Mouse (Mus musculus) heart, postnatal 36 days (tissue): ENCODE measurements at regions not wholly inside any gene's neighbourhood (a gene's known extent, or its start where the extent isn't known, plus 50 kb on each side); places are given as distances from the start of the nearest gene placed in this dataset.

ENCODE experiments used
- DNase-seq, 2 experiments: peaks; one replicate each; pipeline ENCODE4 v3.0.0; 2021 to 2022
- intact Hi-C: fragments of 180-260 bp; cut with DNase I; formaldehyde crosslinking; loops from one replicate; pipeline ENCODE4 v1.15.1; 2025

DNA sequence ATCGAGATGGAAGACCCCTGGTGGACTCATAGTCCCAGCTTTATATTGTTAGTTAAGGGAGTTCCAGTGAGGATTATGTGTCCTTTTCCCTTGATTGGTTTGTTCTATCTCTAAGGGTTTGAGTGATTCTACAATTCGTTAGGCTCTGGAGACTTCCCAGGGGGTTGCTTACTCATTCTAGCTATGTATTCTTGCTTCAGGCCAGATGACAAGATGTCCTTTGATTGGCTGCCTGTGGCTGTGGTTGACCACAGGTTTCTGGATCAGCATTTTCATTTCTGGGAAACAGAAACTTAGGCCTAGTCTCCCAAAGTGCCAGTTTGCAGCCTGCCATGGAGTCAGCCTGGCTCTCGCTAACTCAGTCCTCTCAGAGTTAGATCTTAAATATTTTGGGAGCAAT lies 119.3 kb upstream of the H2al1n start:
- intact Hi-C loops, result no loop called here
- no peak for DNase-seq

DNA sequence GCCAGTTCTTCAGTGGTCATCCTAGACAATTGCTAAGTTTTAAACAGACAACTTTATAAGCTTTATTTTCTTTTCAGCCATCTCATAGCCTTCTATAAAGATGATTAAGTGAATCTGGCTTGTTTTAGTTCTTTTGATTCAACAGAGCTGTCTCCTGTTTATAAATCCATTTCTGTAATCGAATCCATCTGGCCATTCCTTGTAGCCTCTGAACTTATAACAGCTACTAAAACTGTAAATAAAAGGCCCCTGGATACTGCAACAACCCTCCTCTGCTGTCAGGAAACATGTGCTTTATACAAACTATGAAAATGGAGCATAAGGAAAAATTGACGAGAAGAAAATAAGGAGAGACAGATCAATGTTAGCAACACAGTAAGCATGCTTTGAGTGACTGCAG lies 77.4 kb upstream of the H2al1n start:
- no peak for DNase-seq
- intact Hi-C loops, result no loop called here

DNA sequence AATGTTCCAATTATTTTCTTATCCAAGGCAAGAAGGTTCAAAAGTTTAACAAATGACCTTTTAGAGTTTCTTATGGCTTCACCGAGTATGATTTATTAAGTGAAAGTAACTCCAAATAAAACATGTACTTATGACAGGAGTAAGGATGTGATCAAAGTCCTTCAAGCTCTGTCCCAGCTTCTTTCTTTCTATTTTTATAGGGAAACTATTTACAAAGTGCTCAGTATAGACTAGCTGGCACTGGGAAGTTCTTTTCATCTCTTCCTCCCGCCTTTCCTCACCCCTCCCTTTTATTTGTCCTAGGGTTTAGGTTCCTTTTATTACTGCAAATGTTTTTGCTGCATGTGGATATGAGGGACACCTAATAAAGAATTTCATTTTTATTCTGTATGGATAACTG lies 76.3 kb upstream of the H2al1n start:
- DNase-seq, result no peak
- intact Hi-C loops, result no loop called here

DNA sequence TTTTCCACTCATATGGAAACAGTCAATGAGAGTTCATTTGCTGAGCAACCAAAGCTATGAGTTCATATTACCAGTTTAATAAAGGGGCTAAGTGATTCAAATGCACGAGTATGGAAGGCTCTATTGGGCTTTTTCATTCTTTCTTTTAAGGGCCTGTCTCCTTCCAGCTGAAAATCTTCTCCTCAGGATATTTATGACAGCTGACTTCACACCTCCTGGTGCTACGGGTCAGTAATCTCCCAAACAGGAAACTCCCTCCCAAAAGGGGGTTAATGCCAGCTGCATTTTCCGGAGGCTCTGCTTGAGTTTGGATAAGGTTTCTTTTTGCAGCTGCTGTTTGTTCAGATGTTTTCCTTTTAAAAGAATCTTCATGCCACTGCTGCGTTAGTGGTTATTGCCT lies 72.5 kb upstream of the H2al1n start:
- DNase-seq, result peak in 1 of 2 experiments; percentile 1
- intact Hi-C loops, result no loop called here
